Mouse (Mus musculus): ENCODE measurements around the gene Cyth3.

Gene Cyth3

DNA sequence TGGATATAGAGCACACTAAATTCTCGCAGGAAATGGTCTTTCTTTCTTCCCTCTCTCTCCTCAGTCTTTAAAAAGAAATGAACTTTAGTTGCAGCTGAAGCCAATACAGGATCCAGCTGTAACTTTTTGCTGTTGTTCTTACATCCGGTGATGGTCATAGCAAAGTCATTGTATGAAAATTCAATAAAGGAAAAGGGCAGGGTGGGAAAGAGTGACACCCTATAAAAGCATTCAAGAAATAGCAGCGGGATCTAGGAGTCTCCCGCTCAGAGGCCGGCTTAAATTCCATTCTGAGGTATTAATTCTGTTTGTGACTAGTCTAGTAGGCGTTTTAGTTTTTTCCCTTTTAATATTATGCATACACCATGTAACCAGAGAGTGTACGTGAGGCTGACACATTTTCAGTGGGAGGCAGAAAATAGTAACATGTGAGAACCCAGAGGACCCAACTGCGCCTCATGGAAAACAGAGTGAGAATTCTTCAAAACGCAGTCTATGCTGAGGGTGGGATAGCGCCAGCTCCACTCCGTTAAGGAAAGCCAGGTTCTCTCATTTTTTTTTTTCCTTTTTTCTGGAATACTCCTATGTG is 15.7 kb downstream of the Cyth3 start:
- no peak for DNase-seq

DNA sequence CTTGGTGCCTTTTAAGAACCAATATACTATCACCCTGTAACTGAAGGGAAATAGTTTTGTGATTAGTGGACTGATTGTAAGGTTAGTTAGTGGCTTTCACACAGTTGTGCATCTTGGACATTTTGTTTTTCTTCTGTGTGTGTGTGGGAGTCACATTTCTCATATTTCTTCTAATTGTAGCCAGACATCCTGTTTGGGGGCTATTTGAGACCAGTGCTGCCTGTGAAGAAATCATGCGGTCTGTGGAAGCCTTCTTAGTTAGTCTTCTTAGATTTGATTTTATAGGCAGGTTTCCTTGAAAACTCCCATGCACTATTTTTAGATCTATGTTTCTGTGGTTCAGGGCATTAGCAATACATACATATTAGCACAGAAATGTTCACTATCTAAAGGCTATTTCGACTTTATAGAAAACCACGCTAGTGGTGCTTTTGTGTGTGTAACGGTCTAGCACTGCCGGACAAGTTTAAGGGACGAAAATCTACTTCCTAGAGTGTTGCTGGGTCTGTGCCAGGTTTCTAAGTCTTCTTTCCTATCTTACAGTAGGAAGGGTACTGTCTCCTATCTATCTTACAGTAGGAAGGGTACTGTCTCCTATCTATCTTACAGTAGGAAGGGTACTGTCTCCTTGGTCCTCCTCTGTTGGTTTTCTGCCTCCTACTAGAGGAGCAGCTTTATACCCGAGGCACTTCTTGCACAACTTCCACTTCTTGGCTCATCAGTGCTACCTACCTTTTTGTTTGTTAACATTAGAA is 16.4 kb downstream of the Cyth3 start:
- peak; percentile 44 for DNase-seq

GRCm38 (mm10) chr5:143639329-143639728 is 17.1 kb downstream of the Cyth3 start:
- no peak for DNase-seq

GRCm38 (mm10) chr5:143639810-143640209 is 17.6 kb downstream of the Cyth3 start:
- DNase-seq: no peak

DNA sequence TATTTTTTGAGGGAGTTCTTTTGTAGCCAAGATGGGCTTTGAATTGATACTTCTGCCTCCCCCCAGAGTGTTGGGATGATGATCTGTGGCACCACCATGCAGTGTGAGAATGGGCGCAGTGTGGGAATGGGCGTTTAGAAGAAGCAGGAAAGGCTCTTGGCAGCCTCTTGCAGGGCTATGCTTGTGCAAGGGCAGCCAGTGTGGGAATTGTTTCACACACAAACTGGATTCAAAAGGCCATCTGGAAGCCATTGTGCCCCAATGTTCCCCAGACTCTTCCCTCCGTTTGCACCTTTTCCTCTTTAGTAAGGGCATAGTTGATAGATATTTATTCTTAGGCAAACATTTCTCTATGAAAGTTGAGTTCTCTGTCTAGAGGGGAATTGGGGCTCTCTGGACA is 19.3 kb downstream of the Cyth3 start:
- DNase-seq: peak; percentile 38

- DNase-seq: no peak
Observed at GRCm38 (mm10) chr5:143642262-143642831, 20.1 kb downstream of the Cyth3 start.

DNA sequence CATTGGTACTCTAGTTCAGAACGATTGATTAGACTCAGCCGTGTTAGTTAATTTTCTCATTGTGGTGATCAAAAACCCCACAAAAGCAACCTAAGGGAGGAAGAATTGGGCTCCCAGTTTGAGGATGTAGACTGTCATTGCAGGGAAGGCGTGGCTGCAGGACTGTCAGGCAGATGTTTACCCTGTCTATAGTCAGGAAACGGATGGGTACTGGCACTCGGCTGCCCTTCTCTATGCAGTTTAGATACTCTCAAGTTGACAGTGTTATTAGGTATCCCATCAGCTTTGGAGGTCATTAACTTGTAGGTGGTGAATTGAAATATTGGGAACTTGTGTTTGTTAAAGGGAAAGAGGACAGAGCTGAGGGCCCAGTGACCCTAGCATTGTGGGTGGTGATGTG is 23.7 kb downstream of the Cyth3 start:
- DNase-seq: no peak

DNA sequence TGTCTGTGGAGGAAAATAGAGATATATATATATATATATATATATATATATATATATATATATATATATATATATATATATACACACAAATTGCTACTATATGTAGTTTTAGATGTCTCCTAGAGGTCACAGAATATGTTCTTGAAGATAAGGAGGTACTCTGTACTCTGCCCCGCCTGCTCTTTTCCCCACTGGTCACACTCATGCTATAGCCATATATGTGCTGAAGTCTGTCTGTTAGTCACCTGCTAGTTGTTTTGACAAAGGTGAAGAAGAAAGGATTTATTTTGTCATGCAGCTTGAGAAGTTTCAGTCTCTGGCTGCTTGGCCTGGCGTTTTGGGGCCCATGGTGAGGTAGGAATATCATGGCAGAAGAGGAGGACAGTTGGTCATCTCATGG is 25.2 kb downstream of the Cyth3 start:
- DNase-seq: no peak

- DNase-seq: no peak
Observed at GRCm38 (mm10) chr5:143648058-143648457, 25.8 kb downstream of the Cyth3 start.

GRCm38 (mm10) chr5:143649168-143649567 is 26.9 kb downstream of the Cyth3 start:
- no peak for DNase-seq

DNA sequence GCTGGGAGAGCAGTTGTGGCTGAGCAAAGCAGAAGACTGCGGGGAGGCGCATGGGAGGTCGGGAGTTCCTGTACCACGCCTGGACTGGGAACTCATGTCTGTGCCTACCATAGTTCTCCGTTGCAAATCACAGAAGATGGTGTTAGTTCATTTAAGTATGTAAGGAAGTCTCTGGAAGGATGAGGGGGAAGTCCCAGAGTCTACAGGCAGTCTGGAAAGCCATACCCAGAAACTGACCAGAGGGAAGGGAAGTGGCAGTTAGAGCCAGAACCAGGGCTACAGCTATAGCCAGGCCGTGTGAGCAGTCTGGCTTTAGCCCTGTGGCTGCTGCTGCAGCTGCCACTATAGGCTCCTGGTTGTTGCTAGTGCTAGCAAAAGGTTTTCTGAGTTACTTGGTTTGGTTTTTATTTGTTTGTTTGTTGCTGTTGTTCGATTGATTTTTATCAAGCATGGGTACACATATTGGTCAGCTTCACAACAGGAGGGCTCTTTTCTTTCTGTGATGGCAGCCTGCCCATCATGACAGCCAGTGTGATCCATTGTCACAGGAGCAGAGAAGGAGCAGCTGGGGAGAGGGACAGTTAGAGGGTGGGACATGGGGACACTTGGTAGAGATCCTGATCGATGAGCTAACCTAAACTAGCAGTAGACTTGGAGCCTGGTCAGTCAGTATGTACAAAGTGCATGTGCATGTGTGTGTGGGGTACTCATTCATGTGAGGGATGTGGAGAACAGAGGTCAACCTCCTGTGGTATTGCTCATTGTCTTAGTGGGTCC is 29.8 kb downstream of the Cyth3 start:
- DNase-seq: no peak

DNA sequence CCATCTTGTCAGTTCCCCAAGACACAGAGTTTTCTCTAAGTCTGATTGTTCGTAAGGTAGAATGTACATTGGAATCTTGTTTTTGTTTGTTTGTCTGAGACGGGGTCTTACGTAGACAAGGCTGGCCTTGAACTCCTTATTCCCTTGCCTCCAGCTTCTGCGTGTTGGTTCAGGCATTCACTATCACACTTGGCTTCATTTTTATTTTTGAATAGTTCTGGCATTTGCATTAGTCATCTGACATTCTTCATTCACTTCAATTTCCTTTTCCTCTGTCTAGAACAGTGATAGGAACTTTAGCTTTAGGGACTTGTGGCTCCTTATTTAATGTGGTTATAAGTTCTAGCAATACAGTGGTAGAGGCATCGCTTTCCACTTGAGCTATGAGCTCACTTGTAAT is 31.2 kb downstream of the Cyth3 start:
- no peak for DNase-seq

DNA sequence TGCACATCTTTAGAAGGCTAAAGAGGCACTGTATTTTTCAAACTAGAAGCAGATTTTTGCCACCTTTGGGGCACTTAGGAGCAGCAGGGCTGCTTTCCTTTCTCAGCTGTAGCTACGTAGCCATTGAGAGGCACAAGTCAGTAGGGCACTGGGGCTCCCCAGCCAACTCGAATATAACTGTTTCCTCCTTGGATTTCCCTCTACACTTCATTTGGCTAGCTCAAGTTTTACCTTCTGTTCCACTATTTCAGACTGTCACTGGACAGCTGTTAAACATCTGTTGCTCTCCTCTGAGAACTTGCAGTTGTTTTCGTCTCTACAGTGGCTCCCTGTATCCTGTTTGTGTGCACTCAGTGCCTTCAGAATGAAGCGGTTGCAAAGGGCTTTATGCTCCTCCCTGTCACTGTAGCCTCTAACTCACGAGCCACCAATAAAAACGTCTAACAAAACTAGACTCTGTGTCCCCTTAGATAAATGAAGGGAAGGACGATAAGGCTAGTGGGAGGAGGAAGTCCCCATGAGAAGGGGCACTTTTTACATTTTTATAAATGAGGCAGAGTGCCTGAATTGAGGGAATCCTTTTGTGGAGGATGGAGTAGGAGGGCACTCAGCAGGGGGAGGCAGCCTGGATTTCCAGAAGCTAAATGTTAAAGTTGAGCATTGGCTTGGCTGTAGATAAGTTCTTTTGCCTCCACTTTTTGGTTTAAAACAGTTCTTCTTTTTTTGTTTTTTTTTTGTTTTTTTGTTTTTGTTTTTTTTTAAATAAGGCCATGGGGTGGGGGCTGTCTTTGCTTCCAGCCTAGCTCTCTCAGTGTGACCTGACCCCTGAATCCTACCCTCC is 32.6 kb downstream of the Cyth3 start:
- peak; percentile 58 for DNase-seq

DNA sequence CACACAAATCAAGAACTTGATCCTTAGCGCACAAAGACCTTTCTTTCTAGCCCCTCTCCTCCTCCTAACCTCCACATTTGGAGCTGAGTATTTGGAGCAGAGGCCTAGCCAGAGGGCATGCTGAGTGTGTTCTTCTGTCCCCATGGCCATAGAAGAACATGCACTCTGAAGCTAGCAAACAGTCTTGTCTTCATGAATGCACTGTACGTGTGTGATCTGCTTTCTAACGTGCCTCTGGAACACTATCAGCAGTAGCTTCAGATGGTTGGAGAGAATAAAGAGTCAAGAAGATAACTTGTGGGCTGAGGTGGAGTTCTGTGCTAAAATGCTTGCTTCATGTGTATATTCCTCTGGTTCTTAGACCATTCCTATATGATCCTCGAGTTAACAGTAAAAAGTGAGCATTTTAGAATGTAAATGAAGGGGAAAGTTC is 33.3 kb downstream of the Cyth3 start:
- DNase-seq: no peak

DNA sequence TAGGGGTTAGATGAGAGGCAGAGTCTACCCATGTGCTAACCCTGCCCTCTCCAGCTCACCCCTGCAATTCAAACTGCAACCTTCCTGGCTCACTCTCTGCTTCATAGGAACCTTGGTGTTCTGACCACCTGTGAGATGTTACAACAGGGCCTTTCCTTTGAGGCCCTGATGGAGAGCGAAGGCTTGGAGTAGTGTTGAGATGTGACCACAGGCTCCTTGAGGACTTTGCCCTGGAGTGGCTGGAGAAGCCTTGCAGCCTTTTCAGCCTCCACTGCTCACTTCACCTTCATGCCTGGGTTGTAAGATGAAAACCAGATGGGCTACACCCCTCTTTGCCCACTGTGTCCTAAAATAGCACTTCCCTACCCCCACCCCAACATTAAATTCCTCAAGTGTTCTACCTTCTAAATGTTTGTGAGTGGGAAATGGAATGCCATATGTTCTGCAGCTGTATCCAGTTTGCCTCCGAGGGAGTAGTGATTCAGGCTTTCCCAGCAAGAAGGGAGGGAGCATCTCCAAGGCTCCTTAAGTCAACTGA is 34.5 kb downstream of the Cyth3 start:
- DNase-seq: no peak

DNA sequence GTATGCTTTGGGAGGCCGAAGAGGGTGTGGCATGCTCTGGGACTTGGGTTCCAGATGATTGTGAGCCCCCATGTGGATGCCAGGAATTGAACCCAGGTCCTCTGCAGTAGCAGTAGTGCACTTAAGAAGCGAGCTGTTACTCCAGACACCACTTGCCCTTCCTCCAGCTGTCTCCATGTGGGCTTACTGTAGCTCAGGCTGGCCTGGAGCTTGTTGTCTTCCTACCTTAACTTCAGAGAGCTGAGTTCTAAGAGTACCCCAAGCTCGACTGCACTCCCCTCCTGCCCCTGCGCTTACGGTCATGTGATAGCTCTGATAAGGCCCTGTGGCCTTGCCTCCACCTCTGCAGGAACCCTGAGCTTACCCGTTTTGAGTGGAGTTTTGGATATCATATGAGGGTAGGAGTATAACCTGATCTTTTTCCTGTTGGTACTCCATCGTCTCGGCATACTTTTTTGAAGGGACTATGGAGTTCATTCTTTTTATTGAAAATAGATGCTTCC is 36.8 kb downstream of the Cyth3 start:
- DNase-seq: no peak

- no peak for DNase-seq
Observed at GRCm38 (mm10) chr5:143663074-143663687, 40.9 kb downstream of the Cyth3 start.

DNA sequence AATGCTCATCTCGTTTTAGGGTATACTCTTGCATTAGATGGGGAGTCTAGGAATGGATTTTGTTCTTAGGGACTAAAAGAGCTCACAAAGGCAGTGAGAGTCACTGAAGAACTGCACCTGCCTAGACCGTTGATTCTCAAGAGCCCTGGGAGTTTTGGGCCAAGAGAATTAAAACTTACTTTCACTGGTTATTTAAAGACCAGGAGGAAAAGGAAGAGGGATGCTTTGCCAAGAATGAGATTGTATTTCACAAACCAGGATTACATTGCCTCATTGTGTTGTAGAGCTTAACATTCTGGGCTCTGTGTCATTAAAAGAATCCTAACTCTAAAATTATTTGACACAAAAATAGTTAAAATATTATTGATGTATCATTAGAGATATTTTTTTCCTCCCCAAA is 43.3 kb downstream of the Cyth3 start:
- DNase-seq: no peak

DNA sequence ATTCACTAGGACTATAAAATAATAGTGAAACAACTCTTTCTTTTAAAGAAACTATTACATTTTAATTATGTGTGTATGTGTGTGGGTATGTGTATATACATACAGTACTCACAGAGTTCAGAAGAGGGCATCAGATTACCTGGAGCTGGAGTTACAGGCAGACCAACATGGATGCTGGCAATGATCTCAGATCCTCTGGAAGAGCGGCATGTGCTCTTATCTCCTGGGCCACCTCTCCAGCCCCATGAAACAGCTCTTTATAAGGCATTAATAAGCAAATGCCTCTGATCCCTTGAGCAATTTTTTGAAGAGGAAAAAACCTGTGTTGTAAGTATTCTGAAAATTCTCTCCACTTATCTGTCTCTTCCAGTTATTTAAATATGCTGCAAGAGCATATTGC is 43.8 kb downstream of the Cyth3 start:
- no peak for DNase-seq

DNA sequence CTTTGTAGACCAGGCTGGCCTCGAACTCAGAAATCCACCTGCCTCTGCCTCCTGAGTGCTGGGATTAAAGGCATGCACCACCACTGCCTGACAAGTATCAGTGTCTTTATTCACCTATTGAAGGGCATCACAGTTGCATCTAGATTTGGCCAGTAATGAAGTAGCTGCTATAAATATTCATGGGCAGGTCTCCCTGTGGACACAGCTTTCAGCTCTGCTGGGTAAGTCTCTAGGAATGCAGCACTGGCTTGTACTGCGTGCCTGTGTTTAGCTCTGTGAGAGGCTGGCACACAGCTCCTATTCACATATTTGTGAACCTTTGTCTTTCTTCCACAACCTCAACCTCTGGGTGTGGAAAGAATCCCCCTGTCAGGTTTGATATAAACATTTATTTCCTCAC is 46.6 kb downstream of the Cyth3 start:
- no peak for DNase-seq

DNA sequence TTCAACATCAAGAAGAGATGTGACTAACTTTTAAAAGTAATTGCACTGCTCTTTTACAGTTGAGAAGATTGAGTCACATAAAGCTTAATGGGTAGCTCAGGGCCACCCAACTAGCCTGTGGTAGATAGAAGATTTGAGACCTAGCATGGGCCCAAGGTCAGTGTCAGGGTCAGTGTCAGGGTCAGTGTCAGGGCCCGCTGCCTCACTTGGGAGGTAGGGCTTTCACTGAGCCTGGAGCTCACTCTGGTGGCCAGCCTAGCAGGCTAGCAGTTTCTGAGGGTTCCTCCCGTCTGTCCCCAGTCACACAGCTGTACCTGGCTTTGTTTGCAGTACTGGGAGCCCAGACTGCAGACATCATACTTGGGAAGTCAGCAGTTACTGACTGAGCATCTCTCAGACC is 47.1 kb downstream of the Cyth3 start:
- no peak for DNase-seq

- DNase-seq: peak; percentile 65
Observed at GRCm38 (mm10) chr5:143669839-143670238, 47.6 kb downstream of the Cyth3 start.
